Mouse (Mus musculus): Measurements from ENCODE around the gene Esam.

DNA sequence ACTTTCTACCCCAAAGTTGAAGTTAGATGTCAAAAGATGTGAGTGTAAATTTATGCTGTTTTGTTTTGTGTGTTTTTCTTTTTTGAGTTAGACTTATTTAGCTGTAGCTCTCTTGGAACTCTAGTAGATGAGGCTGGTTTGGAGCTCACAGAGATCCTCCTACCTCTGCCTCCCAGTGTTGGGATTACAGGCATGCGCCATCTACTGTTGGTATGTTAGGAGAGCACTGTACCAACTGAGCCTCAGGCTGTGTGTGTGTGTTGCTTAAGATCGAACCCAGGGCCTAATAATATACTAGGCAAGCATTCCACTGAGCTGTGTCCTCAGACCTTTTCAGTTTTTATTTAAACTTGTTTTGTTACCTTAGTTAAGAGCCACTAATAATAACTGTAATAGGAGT lies 15.8 kb upstream of the Esam start:
- TF ChIP-seq POLR2A (IDR thresholded peaks at IDR 0.05; ENCODE audit: borderline replicate concordance, low read depth, low read length) (no peak), CTCF (IDR thresholded peaks at IDR 0.05; ENCODE audit: low read depth, low read length) (no peak)
